Mouse (Mus musculus) spleen, postnatal 36 days (tissue): ENCODE data around the gene Kcnd2.

Experiments
- DNase-seq, 2 experiments: peaks; one replicate each; pipeline ENCODE4 v3.0.0; 2022; ENCODE audit warnings: low spot score in 2 of 2, mixed read lengths in 1 of 2

Kcnd2 gene

GRCm38 (mm10) chr6:21686388-21686787, 471.1 kb downstream of the Kcnd2 start:
- DNase-seq: no peak

GRCm38 (mm10) chr6:21692861-21693350, 477.6 kb downstream of the Kcnd2 start:
- no peak for DNase-seq

GRCm38 (mm10) chr6:21697641-21698040, 482.3 kb downstream of the Kcnd2 start:
- DNase-seq: no peak

- no peak for DNase-seq
Observed at GRCm38 (mm10) chr6:21701131-21701530, 485.8 kb downstream of the Kcnd2 start.

GRCm38 (mm10) chr6:21709228-21709627, 493.9 kb downstream of the Kcnd2 start:
- no peak for DNase-seq

GRCm38 (mm10) chr6:21719121-21719520, 503.8 kb downstream of the Kcnd2 start:
- no peak for DNase-seq

GRCm38 (mm10) chr6:21722238-21722637, 506.9 kb downstream of the Kcnd2 start:
- DNase-seq: no peak

GRCm38 (mm10) chr6:21740606-21741005, 525.3 kb downstream of the Kcnd2 start:
- DNase-seq: no peak

- DNase-seq: no peak
Observed at GRCm38 (mm10) chr6:21744615-21745266, 529.4 kb downstream of the Kcnd2 start.

GRCm38 (mm10) chr6:21747536-21747935, 532.2 kb downstream of the Kcnd2 start:
- no peak for DNase-seq

GRCm38 (mm10) chr6:21767787-21768221, 552.5 kb downstream of the Kcnd2 start:
- DNase-seq: no peak

- DNase-seq: no peak
Observed at GRCm38 (mm10) chr6:21768745-21769446, 553.6 kb downstream of the Kcnd2 start.

GRCm38 (mm10) chr6:21769447-21769809, 554.1 kb downstream of the Kcnd2 start:
- no peak for DNase-seq

- no peak for DNase-seq
Observed at GRCm38 (mm10) chr6:21774213-21774916, 559.1 kb downstream of the Kcnd2 start.
